Mouse (Mus musculus) liver, embryonic 14.5 days (tissue): Measurements from ENCODE around the gene Tnrc6c.

Experiments
- CTCF ChIP-seq: IDR thresholded peaks from 2 replicates; pipeline ENCODE4 v1.5.1; 2016; ENCODE audit warnings: antibody characterized with exemption, low read depth, control low read depth
- EP300 ChIP-seq: IDR thresholded peaks from 2 replicates; pipeline ENCODE4 v1.6.1; 2016; ENCODE audit warnings: antibody characterized with exemption, low read depth

- TF ChIP-seq EP300: no peak
- no peak for TF ChIP-seq CTCF
Measured at GRCm38 (mm10) chr11:117658974-117659373, 4.9 kb downstream of the Tnrc6c start.
